Mouse (Mus musculus) hindbrain, embryonic 14.5 days (tissue): ENCODE data around the gene Etfb. TPM values are rescaled to one million over a fixed set of nuclear protein-coding genes. Genes with fewer than 3 reads are reported as not detected.

Experiments
- ATAC-seq: fragments of 200-750 bp; cut with Nextera tagmentation; 2 replicates; pipeline ENCODE4 v1.8.0; 2017; ENCODE audit warnings: moderate number of reproducible peaks, mild to moderate bottlenecking, moderate TSS enrichment, moderate library complexity; ENCODE audit not compliant: low FRiP score
- DNase-seq: peaks from one replicate; pipeline ENCODE4 v3.0.0-alpha.2; 2015; ENCODE audit warnings: low spot score
- H3K27ac ChIP-seq: fragments of 300-500 bp; sonication (generic); 2 replicates; pipeline ENCODE4 v1.5.1; 2014; ENCODE audit warnings: mild to moderate bottlenecking, moderate library complexity
- H3K27me3 ChIP-seq: fragments of 300-500 bp; sonication (generic); 2 replicates; pipeline ENCODE4 v1.6.1; 2014; ENCODE audit warnings: mild to moderate bottlenecking, low read length, mixed read lengths; ENCODE audit not compliant: control insufficient read depth, insufficient read depth
- H3K36me3 ChIP-seq: fragments of 300-500 bp; sonication (generic); replicated peaks from 2 replicates; pipeline ENCODE4 v1.6.1; 2014; ENCODE audit not compliant: control insufficient read depth, insufficient read depth
- H3K4me1 ChIP-seq: fragments of 300-500 bp; sonication (generic); replicated peaks from 2 replicates; pipeline ENCODE4 v1.6.1; 2014; ENCODE audit warnings: antibody characterized with exemption, low read length, mixed read lengths; ENCODE audit not compliant: control insufficient read depth, insufficient read depth
- H3K4me2 ChIP-seq: fragments of 300-500 bp; sonication (generic); replicated peaks from 2 replicates; pipeline ENCODE4 v1.6.1; 2014; ENCODE audit warnings: mild to moderate bottlenecking, moderate library complexity
- H3K4me3 ChIP-seq: fragments of 300-500 bp; sonication (generic); replicated peaks from 2 replicates; pipeline ENCODE4 v1.5.1; 2014; ENCODE audit warnings: mild to moderate bottlenecking, low read length
- H3K9ac ChIP-seq: fragments of 300-500 bp; sonication (generic); 2 replicates; pipeline ENCODE4 v1.6.1; 2014
- H3K9me3 ChIP-seq: fragments of 300-500 bp; sonication (generic); 2 replicates; pipeline ENCODE4 v1.6.1; 2016; ENCODE audit warnings: low read length; ENCODE audit not compliant: control insufficient read depth
- WGBS: fragments of 180-500 bp; shearing (Covaris S2); extraction: QIAGEN DNeasy Blood & Tissue Kit; methylation state at CpG from one replicate; pipeline ENCODE4 v1.1.7; 2014; 5-methylcytosine and 5-hydroxymethylcytosine counted together
- polyA plus RNA-seq: library from polyadenylated mRNA; unstranded; fragments of >200 nt; fragmentation: Nextera tagmentation; extraction: Ambion mirVana; gene quantifications from 2 replicates; pipeline ENCODE4 v1.2.1, GENCODE M21; 2014

Etfb gene
- polyA plus RNA-seq, 1 experiment from 2014 or later, result 144 TPM

- 45% methylated on average over 8 of the region's 8 CpGs for WGBS
- H3K27ac ChIP-seq, result 0 out of 2 replicates have a peak overlapping the region, but pooled peaks have one; percentile 5
- no peak overlapping the region for H3K4me2 ChIP-seq
- H3K36me3 ChIP-seq, result peaks cover 6% of the 10 kb centered on the region
- H3K4me1 ChIP-seq, result peaks cover 17% of the 10 kb centered on the region
- H3K9me3 ChIP-seq, result no peaks in the 10 kb centered on the region
- no peak overlapping the region for H3K4me3 ChIP-seq
- peak; percentile 68 for ATAC-seq
- DNase-seq, result peak; percentile 62
- no peak overlapping the region for H3K9ac ChIP-seq
- H3K27me3 ChIP-seq, result peaks cover 19% of the 10 kb centered on the region
Observed at GRCm38 (mm10) chr7:43482090-43482716, 38.3 kb downstream of the Etfb start.

- no peak overlapping the region for H3K4me3 ChIP-seq
- no peaks in the 10 kb centered on the region for H3K9me3 ChIP-seq
- H3K36me3 ChIP-seq, result peaks cover 6% of the 10 kb centered on the region
- H3K27me3 ChIP-seq, result peaks cover 8% of the 10 kb centered on the region
- H3K9ac ChIP-seq, result no peak overlapping the region
- no peak overlapping the region for H3K27ac ChIP-seq
- DNase-seq (no peak), ATAC-seq (no peak)
- H3K4me1 ChIP-seq, result peaks cover 22% of the 10 kb centered on the region
- H3K4me2 ChIP-seq, result no peak overlapping the region
- 20% methylated on average over 10 of the region's 10 CpGs for WGBS
Observed at GRCm38 (mm10) chr7:43483236-43483635, 39.4 kb downstream of the Etfb start.

GRCm38 (mm10) chr7:43488646-43489045, 44.8 kb downstream of the Etfb start:
- WGBS, result 33% methylated on average over 5 of the region's 5 CpGs
- H3K4me3 ChIP-seq, result peak overlapping the region; percentile 64
- H3K4me1 ChIP-seq, result peaks cover 11% of the 10 kb centered on the region
- H3K9ac ChIP-seq, result peak overlapping the region; percentile 96
- H3K36me3 ChIP-seq, result no peaks in the 10 kb centered on the region
- ATAC-seq (no peak), DNase-seq (no peak)
- H3K4me2 ChIP-seq, result peak overlapping the region; percentile 76
- H3K27me3 ChIP-seq, result no peaks in the 10 kb centered on the region
- H3K27ac ChIP-seq, result peak overlapping the region; percentile 86; the same call in 1 of the 2 replicates
- no peaks in the 10 kb centered on the region for H3K9me3 ChIP-seq

GRCm38 (mm10) chr7:43489631-43490125, 45.8 kb downstream of the Etfb start, which contains the start of gene Iglon5:
TSS of gene Iglon5 (minus strand) at chr7:43490075.
- Histone ChIP-seq H3K4me3 (peak within 1 kb of the TSS; percentile 64), H3K9me3 (no peaks in the 10 kb centered on the region), H3K9ac (peak within 1 kb of the TSS; percentile 96), H3K4me1 (peaks cover 11% of the 10 kb centered on the region), H3K36me3 (no peaks in the 10 kb centered on the region), H3K27me3 (peaks cover 2% of the 10 kb centered on the region; the same call in 1 of the 2 replicates), H3K27ac (peak within 1 kb of the TSS; percentile 86), H3K4me2 (peak within 1 kb of the TSS; percentile 76)
- under 1% methylated on average over 26 of the region's 41 CpGs for WGBS
- ATAC-seq (peak; percentile 68), DNase-seq (no peak)

GRCm38 (mm10) chr7:43490182-43490584, 46.3 kb downstream of the Etfb start:
- H3K4me3 ChIP-seq, result peak overlapping the region; percentile 64
- H3K36me3 ChIP-seq, result no peaks in the 10 kb centered on the region
- H3K4me1 ChIP-seq, result peaks cover 11% of the 10 kb centered on the region
- H3K27me3 ChIP-seq, result peaks cover 7% of the 10 kb centered on the region; the same call in 1 of the 2 replicates
- 2% methylated on average over 3 of the region's 13 CpGs for WGBS
- peak overlapping the region; percentile 86 for H3K27ac ChIP-seq
- H3K9me3 ChIP-seq, result no peaks in the 10 kb centered on the region
- DNase-seq (peak; percentile 82), ATAC-seq (peak; percentile 90)
- peak overlapping the region; percentile 96 for H3K9ac ChIP-seq
- H3K4me2 ChIP-seq, result peak overlapping the region; percentile 76

GRCm38 (mm10) chr7:43490861-43491260, 47.0 kb downstream of the Etfb start:
- Histone ChIP-seq H3K4me1 (peaks cover 11% of the 10 kb centered on the region), H3K27ac (peak overlapping the region; percentile 86; the same call in 1 of the 2 replicates), H3K9me3 (no peaks in the 10 kb centered on the region), H3K36me3 (no peaks in the 10 kb centered on the region), H3K27me3 (peaks cover 8% of the 10 kb centered on the region; the same call in 1 of the 2 replicates), H3K9ac (no peak overlapping the region; the same call in 1 of the 2 replicates), H3K4me2 (peak overlapping the region; percentile 76), H3K4me3 (peak overlapping the region; percentile 64)
- ATAC-seq (no peak), DNase-seq (no peak)
- WGBS, result 66% methylated on average over 9 of the region's 9 CpGs

GRCm38 (mm10) chr7:43495343-43496021, 51.6 kb downstream of the Etfb start:
- 13% methylated on average over 21 of the region's 21 CpGs for WGBS
- Histone ChIP-seq H3K4me2 (peak overlapping the region; percentile 30; the same call in 1 of the 2 replicates), H3K27me3 (peaks cover 8% of the 10 kb centered on the region; the same call in 1 of the 2 replicates), H3K9me3 (no peaks in the 10 kb centered on the region), H3K27ac (no peak overlapping the region), H3K4me1 (no peaks in the 10 kb centered on the region), H3K36me3 (no peaks in the 10 kb centered on the region), H3K9ac (no peak overlapping the region), H3K4me3 (no peak overlapping the region)
- ATAC-seq (peak; percentile 61; the same call in 1 of the 2 replicates), DNase-seq (peak; percentile 69)
